Mouse (Mus musculus) ES-E14 (cell line): Measurements from ENCODE around the gene Wfdc3.

Experiments used
- CHD2 ChIP-seq: IDR thresholded peaks from 2 replicates; pipeline ENCODE4 v1.6.1; 2014; ENCODE audit warnings: mild to moderate bottlenecking, low read depth, low read length, inconsistent platforms
- HCFC1 ChIP-seq: IDR thresholded peaks from 2 replicates; pipeline ENCODE4 v1.6.1; 2012; ENCODE audit warnings: low read length, inconsistent platforms, borderline replicate concordance; ENCODE audit not compliant: insufficient read depth
- MAFK ChIP-seq: IDR thresholded peaks from 2 replicates; pipeline ENCODE4 v1.6.1; 2014; ENCODE audit warnings: mild to moderate bottlenecking, low read depth, low read length, inconsistent platforms; ENCODE audit not compliant: insufficient read depth

DNA sequence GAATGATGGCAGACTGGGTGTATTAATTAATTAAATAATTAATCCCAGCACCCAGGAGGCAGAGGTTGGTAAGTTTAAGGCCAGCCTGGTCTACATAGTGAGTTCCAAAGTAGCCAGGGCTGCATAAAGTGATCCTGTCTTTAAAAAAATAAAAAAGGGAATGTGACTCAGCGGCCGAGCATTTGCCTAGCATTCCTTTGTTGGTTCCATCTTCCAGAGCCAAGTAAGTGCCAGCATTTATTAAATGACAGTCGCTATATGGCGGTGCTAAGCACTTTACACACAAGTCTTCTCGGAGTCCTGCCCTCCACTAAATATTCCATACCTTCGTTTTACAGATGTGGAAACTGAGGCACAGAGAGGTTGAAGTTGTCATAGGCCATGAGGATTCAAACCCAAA, 30.4 kb upstream of the Wfdc3 start:
- no peak for TF ChIP-seq MAFK
- TF ChIP-seq HCFC1, result no peak
- no peak for TF ChIP-seq CHD2
